Mouse (Mus musculus) lung, postnatal 0 days (tissue): Measurements from ENCODE around the gene Emd. TPM values are rescaled to one million over a fixed set of nuclear protein-coding genes. Genes with fewer than 3 reads are reported as not detected.

ENCODE experiments used
- ATAC-seq: fragments of 200-750 bp; cut with Nextera tagmentation; 2 replicates; pipeline ENCODE4 v1.8.0; 2017; ENCODE audit warnings: moderate library complexity
- DNase-seq: peaks from one replicate; pipeline ENCODE4 v3.0.0-alpha.2; 2016; ENCODE audit warnings: low spot score
- H3K27ac ChIP-seq: fragments of 300-500 bp; sonication (generic); 2 replicates; pipeline ENCODE4 v1.5.1; 2014; ENCODE audit warnings: antibody characterized with exemption, mild to moderate bottlenecking, low read length, mixed read lengths
- H3K27me3 ChIP-seq: fragments of 300-500 bp; sonication (generic); replicated peaks from 2 replicates; pipeline ENCODE4 v1.6.1; 2014; ENCODE audit warnings: low read length, mixed read lengths; ENCODE audit not compliant: insufficient read depth
- H3K36me3 ChIP-seq: fragments of 300-500 bp; sonication (generic); 2 replicates; pipeline ENCODE4 v1.6.1; 2014; ENCODE audit warnings: low read length, mixed read lengths; ENCODE audit not compliant: insufficient read depth
- H3K4me1 ChIP-seq: fragments of 300-500 bp; sonication (generic); 2 replicates; pipeline ENCODE4 v1.6.1; 2014; ENCODE audit warnings: antibody characterized with exemption, low read depth, low read length, mixed read lengths; ENCODE audit not compliant: insufficient read depth
- H3K4me2 ChIP-seq: fragments of 300-500 bp; sonication (generic); replicated peaks from 2 replicates; pipeline ENCODE4 v1.6.1; 2014; ENCODE audit warnings: low read depth, mild to moderate bottlenecking, low read length, moderate library complexity, mixed read lengths
- H3K4me3 ChIP-seq: fragments of 300-500 bp; sonication (generic); 2 replicates; pipeline ENCODE4 v1.5.1; 2014; ENCODE audit warnings: low read depth, low read length
- H3K9ac ChIP-seq: fragments of 300-500 bp; sonication (generic); replicated peaks from 2 replicates; pipeline ENCODE4 v1.6.1; 2014; ENCODE audit warnings: low read depth, mild to moderate bottlenecking
- H3K9me3 ChIP-seq: fragments of 300-500 bp; sonication (generic); 2 replicates; pipeline ENCODE4 v1.6.1; 2016; ENCODE audit warnings: low read length, mixed read lengths
- CTCF ChIP-seq: IDR thresholded peaks from 2 replicates; pipeline ENCODE4 v1.5.1; 2016; ENCODE audit warnings: antibody characterized with exemption, mild to moderate bottlenecking
- EP300 ChIP-seq: IDR thresholded peaks from 2 replicates; pipeline ENCODE4 v1.6.1; 2016; ENCODE audit warnings: antibody characterized with exemption, mild to moderate bottlenecking, control low read depth
- WGBS: fragments of 180-500 bp; shearing (Covaris S2); extraction: QIAGEN DNeasy Blood & Tissue Kit; methylation state at CpG from one replicate; pipeline ENCODE4 v1.1.7; 2014; 5-methylcytosine and 5-hydroxymethylcytosine counted together
- polyA plus RNA-seq: library from polyadenylated mRNA; unstranded; fragments of >200 nt; fragmentation: Nextera tagmentation; extraction: Ambion mirVana; gene quantifications from 2 replicates; pipeline ENCODE4 v1.2.1, GENCODE M21; 2015

Gene Emd
- polyA plus RNA-seq, 1 experiment from 2014 or later = 16.1 TPM

DNA sequence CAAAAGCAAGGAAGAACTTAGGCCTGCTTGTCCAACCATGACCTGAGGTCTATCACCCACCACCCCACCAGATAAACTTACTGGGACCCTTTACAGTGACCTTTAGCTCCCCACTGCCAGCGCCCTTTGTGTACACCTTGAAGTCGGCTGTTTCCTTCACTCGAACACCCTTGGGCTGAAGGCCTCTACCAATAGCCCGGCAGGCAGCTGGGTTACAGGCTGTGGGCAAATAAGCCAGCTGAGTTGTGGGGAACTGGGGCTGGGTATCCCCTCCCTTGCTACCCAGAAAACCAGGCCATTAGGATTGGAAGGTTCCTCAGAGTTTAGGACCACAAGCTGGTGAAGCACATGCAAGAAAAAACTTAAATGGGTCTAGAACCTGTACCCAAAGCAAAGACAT lies 14.2 kb upstream of the Emd start:
- Histone ChIP-seq H3K4me1 (no peaks in the 10 kb centered on the region), H3K4me2 (no peak overlapping the region), H3K9ac (no peak overlapping the region), H3K36me3 (peaks cover 25% of the 10 kb centered on the region), H3K9me3 (no peaks in the 10 kb centered on the region), H3K4me3 (no peak overlapping the region), H3K27me3 (no peaks in the 10 kb centered on the region), H3K27ac (no peak overlapping the region)
- TF ChIP-seq EP300 = no peak
- no peak for TF ChIP-seq CTCF
- 87% methylated on average over 4 of the region's 4 CpGs for WGBS
- ATAC-seq (no peak), DNase-seq (no peak)

DNA sequence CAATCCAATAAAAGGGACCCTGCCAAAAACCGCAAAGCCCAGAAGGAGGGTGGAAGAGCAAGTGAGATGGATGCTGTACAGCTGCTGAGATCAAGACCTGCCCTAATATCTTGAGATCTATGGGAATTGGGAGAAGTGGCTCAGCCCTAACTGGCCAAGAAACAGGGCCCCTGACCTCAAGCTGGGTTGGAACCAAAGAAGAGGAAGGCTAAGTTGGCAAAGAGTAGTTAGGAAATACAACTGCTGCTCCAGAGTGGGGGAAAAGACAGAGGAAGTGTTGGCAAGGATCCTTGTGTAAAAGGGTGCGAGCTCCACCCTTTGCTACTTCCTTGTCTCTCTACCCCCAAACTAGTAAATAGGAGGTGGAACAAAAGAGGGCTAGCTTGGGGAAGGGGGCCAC lies 11.1 kb upstream of the Emd start:
- Histone ChIP-seq H3K9ac (0 out of 2 replicates have a peak overlapping the region, but pooled peaks have one; percentile 19), H3K27ac (peak overlapping the region; percentile 92), H3K4me1 (no peaks in the 10 kb centered on the region), H3K4me2 (peak overlapping the region; percentile 51), H3K9me3 (no peaks in the 10 kb centered on the region), H3K4me3 (no peak overlapping the region), H3K27me3 (no peaks in the 10 kb centered on the region), H3K36me3 (peaks cover 16% of the 10 kb centered on the region; the same call in 1 of the 2 replicates)
- TF ChIP-seq EP300 (no peak), CTCF (no peak)
- DNase-seq (peak; percentile 73), ATAC-seq (peak; percentile 5; the same call in 1 of the 2 replicates)
- 31% methylated on average over 2 of the region's 2 CpGs for WGBS

DNA sequence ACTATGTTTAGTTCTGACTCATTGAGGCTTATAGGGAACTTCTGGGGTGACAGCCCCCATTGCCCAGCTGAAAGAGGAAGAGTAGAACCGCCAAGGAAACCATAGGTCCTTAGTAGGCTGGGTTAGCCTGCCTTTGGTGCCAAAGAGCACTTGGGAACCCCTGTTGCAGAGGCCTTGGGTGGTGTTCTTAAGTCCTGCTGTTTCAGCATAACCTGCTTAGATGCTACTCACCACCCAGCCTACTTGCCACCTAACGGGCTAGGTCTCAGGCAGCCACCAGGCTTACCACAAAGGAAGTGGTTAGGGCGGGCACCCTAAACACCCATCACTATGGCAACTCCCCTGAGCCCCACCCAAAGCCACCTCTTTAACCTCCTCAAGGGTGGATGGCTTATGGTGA lies 10.7 kb upstream of the Emd start:
- Histone ChIP-seq H3K4me1 (no peaks in the 10 kb centered on the region), H3K4me2 (peak overlapping the region; percentile 51), H3K9ac (0 out of 2 replicates have a peak overlapping the region, but pooled peaks have one; percentile 19), H3K4me3 (peak overlapping the region; percentile 43), H3K9me3 (no peaks in the 10 kb centered on the region), H3K36me3 (peaks cover 16% of the 10 kb centered on the region; the same call in 1 of the 2 replicates), H3K27me3 (no peaks in the 10 kb centered on the region), H3K27ac (peak overlapping the region; percentile 92)
- no peak for TF ChIP-seq CTCF
- no peak for TF ChIP-seq EP300
- peak; percentile 5; the same call in 1 of the 2 replicates for ATAC-seq
- DNase-seq = peak; percentile 64
- WGBS = 34% methylated on average over 3 of the region's 3 CpGs

DNA sequence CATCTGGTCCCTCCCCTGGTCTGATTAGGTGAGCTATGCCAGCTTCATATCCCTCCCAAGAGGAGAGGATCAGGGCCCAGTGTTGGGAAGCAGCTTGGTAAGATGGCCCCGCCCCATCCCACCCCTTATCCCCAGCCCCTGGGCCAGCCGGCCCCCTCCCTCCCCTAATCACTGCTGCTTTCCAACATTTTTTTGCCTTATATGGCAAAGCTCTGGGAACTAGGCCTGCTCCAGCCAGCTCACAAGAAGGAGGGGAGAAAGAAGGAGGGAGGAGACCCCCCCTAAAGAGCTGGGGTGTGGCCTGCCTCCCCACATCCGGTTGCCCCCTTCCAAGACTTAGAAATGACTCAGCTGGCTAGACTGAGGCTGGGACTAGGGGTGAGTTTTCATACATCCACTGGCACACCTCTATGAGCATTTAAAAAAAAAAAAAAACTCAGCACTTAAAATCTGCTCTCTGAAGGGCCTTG lies 9.8 kb upstream of the Emd start:
- ATAC-seq = peak; percentile 50
- Histone ChIP-seq H3K4me3 (peak overlapping the region; percentile 43), H3K9me3 (no peaks in the 10 kb centered on the region), H3K9ac (no peak overlapping the region), H3K27me3 (no peaks in the 10 kb centered on the region), H3K4me2 (peak overlapping the region; percentile 51), H3K36me3 (peaks cover 16% of the 10 kb centered on the region; the same call in 1 of the 2 replicates), H3K27ac (peak overlapping the region; percentile 92), H3K4me1 (no peaks in the 10 kb centered on the region)
- 0% methylated on average over 1 of the region's 3 CpGs for WGBS
- DNase-seq = peak; percentile 92
- TF ChIP-seq EP300 = no peak
- no peak for TF ChIP-seq CTCF

DNA sequence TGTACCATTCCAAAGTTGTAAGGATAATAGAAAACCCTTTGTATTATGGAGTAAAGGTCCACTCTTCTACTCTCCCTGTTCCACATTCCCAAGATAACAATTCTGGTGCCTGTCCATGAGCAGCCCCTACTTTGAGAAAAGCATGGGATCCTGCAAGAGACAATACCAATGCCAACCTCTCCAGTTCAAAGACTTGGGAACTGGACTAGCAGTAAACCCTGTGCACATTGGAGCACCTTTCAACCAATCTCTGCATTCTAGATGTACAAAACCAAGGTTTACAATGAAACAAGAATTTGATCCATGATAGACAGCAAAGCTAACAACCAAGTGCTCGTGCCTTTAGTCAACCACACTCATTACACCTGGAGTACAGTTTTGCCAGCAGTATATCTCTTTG lies 9.4 kb upstream of the Emd start:
- Histone ChIP-seq H3K9me3 (no peaks in the 10 kb centered on the region), H3K36me3 (peaks cover 16% of the 10 kb centered on the region; the same call in 1 of the 2 replicates), H3K9ac (peak overlapping the region; percentile 57), H3K27me3 (no peaks in the 10 kb centered on the region), H3K4me2 (peak overlapping the region; percentile 51), H3K27ac (peak overlapping the region; percentile 92), H3K4me1 (no peaks in the 10 kb centered on the region), H3K4me3 (peak overlapping the region; percentile 43)
- no peak for DNase-seq
- no peak for ATAC-seq
- TF ChIP-seq EP300 (no peak), CTCF (no peak)
- WGBS = 26% methylated on average over 1 of the region's 1 CpGs

DNA sequence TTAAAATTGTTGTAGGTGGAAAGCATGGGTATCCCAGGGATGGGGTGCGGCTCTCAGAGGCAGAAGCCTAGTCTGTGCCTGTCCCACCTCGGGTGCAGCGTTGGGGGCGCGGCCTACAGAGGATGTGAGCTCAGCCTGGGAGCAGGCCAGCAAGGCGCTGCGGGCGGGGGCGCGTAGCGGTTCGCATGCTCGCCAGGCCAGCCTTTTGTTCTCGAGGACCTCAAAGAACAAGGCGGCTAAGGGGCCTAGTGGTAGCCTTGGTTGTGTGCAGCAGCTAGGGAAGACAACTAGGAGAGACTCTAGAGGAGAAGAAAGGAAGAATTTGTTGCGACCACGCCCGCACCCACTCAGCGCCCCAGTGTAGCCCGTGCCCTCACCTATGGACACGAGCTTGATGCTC lies 8.8 kb upstream of the Emd start:
- Histone ChIP-seq H3K27me3 (no peaks in the 10 kb centered on the region), H3K27ac (peak overlapping the region; percentile 92), H3K4me3 (peak overlapping the region; percentile 43), H3K9ac (peak overlapping the region; percentile 57), H3K36me3 (peaks cover 16% of the 10 kb centered on the region; the same call in 1 of the 2 replicates), H3K9me3 (no peaks in the 10 kb centered on the region), H3K4me2 (peak overlapping the region; percentile 51), H3K4me1 (no peaks in the 10 kb centered on the region)
- ATAC-seq (peak; percentile 54), DNase-seq (peak; percentile 89)
- WGBS = 16% methylated on average over 21 of the region's 21 CpGs
- TF ChIP-seq CTCF = no peak
- TF ChIP-seq EP300 = no peak
